Mouse (Mus musculus) urinary bladder, adult 2 months (tissue): ENCODE data around the gene Igsf9b. TPM values are rescaled to one million over a fixed set of nuclear protein-coding genes. Genes with fewer than 3 reads are reported as not detected.
A peak's percentile ranks its signal among the peaks of the same experiment; 100 is the strongest.

Experiments used
- DNase-seq: peaks from one replicate; pipeline ENCODE4 v3.0.0; 2022; ENCODE audit warnings: low spot score
- polyA plus RNA-seq: library from polyadenylated mRNA; depleted of rRNA; stranded (reverse); fragments of >200 nt; gene quantifications from 2 replicates; pipeline ENCODE4 v1.2.3, GENCODE M21; 2012; rRNA removed

The Igsf9b gene
- 6.3 and 7.7 TPM in 2 replicates for polyA plus RNA-seq

DNA sequence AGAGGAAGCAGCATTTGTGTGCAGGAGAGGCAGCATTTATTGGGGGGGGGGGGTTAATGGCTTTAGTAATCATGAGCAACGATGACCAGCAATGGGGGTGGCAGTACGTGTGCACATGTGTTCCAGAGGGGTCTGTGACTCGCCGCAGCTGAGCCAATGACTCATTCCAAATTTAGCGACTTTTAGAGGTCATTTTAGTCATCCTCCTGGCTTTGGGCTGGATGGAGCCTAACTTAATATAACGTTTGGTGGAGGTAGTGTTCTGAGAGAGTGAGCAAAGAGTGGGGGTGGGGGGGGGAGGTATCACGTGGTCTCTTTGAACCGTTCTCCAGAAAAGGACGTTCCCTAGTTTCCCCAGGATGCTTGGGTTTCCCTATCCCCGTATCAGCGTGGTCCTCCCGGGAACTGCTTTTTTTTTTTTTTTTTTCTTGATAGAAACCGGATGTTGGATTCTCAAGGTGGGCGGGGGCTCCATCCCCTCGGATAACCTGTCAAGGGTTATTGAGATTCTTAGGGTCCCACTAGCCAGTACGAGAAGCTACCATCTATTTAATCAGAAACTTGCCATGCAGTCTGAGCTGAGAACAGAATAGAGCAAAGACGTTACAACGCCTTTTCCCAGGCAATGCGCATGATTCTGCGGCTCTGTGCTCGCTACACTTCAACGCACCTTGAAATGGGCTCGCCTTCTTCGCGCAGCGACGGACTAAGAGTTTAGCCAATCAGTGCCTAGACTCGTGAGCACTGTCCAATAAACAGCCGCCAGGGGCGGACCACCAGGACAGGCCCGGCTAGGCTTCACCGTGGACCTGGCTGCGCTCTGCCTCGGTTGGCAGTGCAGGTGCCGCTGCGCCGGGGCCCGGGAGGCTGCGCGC, at the start of gene Igsf9b:
Igsf9b (plus strand) TSS at position 794 of the 875 bp plus-strand sequence.
- peak; percentile 78 for DNase-seq

DNA sequence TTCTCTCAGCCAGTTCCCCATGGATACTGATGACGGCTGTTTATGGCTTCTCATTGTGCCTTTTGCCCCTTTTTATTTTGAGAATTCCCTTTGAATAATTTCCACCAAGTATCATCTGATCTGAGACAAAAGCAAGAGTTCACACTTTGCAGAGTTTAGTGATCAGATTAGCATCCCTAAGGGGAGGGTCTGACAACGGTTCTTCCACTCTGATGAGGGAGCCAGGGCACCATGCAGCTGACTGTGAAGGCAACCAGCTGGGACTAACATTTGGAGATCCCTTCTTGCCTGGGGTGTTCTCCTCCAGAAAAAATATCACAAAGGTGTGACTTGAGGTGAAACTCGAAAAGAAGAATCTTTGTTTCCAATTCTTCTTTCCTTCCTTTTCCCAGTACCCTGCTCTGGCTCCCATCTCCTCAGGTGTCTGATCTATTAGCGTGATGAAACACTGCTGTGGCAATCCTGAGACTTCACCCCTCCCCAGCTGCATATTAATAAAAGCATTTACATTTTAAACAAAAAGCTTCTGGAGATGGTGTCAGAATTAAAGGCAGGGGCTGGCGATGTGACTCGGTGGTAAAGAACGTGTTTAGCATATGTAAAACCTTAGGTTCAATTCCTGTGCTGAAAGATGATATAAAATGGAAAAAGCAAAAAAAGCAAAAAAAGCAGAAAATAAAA, 46.8 kb upstream of the Igsf9b start:
- DNase-seq: no peak

DNA sequence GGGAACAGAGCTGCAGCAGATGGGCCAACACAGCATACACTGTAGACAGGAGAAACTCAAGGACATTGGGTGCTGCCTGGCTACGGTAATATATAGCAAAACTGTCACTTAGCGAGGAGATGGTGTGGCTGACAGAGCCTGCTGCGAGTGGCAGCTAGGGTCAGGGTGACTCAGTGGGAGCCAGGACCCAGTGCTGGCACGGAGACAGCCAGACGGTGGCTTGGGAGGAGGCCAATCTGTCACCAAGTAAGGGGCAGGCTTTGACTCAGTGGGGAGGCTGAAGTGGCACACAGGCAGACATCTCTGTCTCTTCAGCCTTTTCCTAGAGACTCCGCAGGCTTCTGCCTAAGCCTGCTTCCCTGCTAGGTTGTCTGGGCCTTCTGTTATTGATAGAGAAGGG, 42.5 kb upstream of the Igsf9b start:
- DNase-seq: no peak

DNA sequence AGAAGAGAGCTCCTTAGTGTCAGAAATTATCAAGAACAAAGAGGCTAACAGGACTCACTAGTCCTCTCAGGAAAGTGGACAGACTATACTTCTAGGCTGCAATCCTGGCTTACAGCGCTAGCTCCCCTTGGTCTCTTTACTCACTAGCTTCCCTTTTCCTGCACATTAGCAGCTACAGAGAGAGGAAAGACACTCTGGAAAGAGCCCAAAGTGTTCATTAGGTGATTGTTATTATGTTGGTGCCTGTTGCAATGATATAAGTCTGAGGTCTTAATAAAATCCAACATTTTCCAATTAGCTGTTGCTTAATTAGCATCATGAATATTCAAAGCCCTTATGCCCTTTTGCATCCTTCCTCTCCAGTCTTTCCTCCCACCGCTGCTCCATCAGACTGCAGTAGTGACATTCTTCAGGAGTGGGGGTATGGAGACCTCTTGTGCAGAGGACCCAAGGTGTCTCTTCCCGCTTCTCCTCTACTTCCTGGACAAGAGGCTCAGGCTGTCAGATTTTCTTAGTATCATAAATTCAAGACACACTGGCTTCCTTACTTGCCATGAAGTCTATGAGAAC, 38.5 kb upstream of the Igsf9b start:
- no peak for DNase-seq

DNA sequence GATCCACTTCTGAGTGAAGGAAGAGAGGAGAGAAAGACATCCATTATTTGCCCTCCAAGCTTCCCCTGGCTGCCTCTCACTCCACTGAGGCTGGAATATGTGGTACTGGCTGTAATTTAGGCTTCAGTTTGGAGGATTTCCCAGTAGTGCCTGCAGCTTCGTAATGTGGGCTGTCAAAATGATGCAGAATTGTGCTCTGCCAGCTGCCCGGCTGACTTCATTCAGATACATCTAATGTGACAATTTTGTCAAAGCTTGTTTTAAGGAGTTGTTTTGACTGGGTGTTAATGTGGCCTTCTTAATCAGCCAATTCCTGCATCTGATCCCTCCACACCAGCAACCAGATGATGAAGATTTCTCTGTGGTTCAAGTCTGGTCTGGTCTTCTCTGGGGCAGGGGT, 37.1 kb upstream of the Igsf9b start:
- DNase-seq: no peak

DNA sequence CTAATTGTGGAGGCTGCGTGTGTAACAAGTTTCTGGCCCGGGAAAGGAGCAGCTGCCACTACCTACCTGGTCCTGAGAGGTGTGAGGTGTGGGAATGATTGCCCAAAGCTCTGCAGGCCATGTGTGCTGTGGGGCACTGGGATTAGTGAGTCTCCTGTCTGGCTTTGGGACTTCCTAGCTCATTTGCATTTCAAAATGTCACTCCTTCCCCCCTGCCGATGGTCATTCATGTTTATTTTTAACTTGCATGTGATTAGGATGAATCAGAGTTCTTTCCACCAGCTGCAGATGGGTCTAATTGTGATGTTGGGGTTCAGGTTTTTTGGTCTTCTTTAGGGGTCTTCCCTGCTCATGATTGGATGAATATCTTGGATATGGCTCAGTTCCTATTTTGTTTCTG, 34.0 kb upstream of the Igsf9b start:
- no peak for DNase-seq

DNA sequence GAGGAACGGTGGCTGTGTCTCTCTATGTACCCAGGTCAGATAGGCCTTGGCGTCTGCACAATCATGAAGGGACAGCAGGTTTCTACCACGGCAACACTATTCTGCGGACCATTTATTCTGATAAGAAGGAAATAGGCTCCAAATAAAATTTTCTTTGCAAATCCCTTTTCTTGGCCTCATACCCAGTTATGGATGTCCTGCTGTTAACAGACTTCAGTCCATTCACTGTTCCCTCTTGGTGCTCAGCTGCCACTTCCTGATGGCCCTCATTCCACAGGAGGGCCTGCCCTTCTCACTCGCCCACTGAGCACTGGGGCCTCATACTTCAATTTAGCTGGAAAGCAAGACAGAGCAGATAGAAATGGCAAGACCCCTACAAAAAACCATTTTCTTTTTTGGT, 31.1 kb upstream of the Igsf9b start:
- no peak for DNase-seq

DNA sequence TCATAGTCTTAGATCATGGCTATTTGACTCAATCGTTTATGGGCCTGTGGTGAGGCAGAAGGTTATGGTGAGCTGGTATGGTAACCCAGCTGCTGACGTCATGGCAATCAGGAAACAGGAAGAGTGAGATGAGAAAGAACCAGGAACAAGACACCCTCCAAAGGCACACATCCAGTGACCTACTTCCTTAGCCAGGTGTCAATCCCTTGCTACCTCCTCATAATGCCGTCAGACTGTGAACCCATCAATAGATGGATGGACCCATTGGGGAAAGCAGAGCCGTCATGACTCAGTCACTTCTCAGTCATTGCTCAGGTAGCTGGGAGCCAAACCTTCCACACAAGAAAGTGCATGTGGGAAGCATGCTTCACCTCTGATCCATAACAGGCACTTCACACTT, 30.5 kb upstream of the Igsf9b start:
- DNase-seq: no peak

DNA sequence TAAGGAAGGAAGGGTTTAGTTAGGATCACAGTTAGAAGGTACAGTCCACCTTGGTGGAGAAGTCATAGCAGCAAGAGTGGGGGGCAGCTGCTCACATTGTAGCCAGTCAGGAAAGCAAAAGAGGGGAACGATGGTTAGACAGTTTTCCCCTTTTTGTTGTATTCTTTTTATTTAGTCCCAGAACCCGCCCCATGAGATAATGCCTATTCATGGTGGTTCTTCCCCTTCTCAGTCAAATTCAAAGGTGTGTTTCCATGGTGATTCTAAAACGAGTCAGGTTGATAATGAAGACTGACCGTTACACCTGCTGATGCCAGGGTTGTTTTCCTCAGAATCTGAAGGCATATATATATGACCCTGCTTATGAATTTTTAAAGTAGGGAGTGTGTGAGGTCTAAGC, 29.7 kb upstream of the Igsf9b start:
- no peak for DNase-seq

DNA sequence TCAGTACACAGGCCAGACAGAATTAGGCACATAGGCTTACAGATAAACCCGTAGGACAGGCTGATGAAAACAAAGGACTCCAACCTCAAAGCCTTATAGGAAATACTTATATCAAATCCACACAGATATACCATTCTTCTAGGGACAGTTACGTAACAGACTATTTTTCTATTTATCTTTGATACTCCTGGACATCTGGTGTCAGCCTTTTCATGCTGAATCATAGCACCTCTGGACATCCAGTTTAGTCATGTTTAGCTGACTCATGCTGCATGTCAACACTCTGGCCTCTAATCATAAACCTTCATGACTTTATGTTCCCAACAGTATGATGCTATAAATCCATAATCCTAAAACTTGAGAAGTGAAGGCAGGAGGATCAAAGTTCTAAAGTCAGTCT, 29.1 kb upstream of the Igsf9b start:
- DNase-seq: no peak

DNA sequence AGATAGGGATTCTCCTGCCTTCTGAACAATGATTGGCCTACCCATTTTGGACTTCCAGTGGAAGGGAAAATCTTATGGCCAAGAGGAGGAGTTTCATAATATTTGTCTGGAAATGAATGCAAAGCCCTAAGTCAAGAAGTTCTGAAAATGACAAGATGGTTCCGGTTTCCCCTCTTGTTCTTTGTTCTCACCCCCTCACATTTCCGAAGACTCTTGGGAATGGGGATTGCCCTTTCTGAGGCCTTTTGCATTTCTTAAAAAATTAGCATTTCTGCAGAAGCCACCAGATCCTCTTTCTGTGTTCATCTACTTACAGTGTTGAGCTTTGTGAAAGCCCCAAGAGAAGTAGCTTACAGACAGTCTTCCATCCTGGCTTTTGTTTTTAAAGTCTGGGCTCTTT, 27.1 kb upstream of the Igsf9b start:
- no peak for DNase-seq

DNA sequence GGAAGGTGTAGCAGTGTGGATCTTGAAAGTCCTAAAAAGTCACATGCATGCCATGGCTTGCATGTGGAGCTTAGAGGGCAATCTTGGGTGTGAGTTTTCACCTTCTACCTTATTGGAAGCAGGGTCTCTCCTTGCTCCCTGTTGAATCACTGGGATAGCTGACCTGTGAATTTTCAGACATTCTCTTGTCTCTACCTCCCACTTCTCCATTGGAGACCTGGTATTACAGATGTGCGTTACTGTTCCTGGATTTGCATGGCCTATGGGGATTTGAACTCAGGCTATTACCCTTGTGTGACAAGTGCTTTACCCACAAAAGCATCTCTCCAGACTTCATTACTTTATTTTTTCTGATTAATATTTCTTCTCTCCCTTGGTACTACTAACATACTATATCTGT, 26.1 kb upstream of the Igsf9b start:
- no peak for DNase-seq

DNA sequence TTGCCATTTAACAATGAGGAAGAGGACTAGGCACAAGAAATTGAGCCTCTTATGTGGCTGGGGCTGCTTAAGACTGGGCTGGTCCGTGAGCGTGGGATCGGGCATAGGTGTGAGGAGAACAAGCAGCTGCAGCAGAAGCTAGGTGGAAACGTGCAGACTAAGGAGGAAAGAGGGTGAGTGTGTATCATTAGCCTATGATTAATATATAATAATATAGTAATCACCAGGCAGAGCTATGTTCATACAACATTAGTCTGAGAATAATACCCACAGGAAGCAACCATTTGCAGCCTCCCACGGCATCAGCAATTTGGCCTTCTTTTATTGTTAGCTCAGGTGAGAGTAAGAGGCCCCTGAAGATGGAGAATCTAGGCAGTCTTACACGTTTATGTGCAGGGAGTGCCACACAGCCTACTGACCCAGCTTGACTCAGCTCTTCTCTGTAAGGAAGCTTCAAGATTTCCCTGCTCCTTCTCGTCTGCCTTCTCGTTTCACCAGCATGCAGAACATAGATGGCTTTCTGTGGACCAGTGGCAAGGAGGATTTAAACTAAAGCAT, 22.6 kb upstream of the Igsf9b start:
- no peak for DNase-seq

DNA sequence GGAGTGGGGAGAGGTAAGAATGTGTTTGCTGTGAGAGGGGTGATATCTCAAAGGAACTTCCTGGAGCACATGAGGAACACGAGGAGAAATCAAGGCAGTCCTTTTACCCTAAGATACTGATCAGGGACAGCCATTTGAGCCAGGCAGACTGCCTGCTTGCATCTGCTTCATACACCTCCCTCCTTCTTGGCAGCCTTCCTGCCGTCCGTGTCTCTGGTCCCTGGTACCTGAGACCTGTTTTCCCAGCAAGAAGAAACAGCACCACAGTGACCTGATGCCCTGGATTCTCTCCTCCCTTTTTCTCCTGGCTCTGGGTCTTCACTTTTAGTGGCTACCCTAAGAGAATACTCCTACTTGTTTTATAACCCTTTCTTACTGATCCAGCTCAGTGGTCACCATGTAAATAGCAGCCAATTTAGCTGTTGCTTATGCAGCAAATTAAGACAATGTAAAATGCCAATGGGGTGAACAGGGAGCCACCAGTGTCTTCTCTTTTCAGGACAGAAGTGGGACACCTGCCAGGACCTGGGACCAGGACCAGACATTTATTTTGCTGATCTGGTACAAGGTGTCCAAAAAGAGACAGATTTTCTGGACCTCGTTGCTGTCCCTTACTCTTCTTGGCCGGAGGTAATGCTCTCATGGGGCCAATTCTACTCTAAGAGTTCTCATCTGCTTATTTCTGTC, 21.5 kb upstream of the Igsf9b start:
- DNase-seq: no peak

DNA sequence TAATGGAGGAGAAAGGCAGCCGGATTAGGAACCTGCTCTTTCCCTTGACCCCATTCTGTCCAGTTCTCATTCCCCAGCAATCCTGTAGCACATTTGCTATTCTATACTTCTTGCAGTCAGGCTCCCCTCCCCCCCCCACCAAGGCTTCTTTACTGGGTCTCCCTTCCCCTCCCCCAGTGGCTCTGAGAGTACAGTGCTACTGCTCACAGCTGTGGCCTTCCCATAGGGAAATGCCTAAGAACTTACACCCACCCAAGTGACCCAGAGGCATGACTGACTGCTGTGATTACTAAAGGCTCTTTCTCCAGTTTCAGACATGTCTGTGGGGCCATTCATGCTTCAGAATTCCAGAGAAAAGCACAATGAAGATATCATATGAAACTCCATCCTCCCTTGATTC, 20.0 kb upstream of the Igsf9b start:
- DNase-seq: no peak

DNA sequence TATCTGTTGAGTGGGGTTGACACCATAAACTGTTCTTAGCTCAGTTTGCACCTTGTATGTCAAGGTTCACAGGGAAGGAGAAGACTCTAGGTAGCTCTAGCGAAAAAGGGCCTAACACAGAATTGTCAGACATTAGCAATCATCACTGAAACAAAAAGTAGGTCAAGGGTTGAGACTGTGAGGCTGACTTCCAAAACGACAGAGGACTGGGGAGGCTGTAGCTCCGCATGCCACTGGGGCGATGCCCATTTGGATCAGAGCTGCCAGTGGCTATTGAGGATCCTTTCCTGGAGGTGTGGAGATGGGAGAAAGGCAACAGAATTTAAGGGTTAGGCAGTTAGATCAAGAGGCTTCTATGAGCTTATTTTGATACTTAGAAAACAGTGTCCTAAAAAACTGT, 18.0 kb upstream of the Igsf9b start:
- DNase-seq: no peak

DNA sequence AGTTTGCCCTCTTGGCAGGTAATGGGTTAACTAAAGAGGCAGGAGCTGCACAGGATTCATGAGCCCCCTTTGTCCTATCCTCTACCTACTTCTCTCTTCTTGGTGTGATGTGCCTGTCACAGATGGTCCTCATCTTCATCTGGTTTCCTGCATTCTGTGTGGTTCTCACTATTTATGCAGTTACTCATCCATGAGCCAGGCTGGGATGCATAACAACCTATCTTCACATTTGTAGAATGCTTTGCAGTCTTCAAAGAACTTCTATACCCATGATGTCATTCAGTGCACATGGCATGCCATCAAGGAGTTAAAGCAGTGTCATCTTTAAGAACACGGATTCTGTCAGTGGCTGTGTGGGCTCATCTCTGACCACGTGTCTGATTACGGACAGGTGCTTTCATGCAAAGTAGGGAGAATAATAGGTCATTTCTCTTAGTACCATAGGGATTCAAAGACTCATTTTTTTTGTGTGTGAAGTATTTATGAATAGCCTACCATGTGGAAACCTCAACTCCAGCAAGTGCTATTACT, 13.2 kb upstream of the Igsf9b start:
- no peak for DNase-seq

DNA sequence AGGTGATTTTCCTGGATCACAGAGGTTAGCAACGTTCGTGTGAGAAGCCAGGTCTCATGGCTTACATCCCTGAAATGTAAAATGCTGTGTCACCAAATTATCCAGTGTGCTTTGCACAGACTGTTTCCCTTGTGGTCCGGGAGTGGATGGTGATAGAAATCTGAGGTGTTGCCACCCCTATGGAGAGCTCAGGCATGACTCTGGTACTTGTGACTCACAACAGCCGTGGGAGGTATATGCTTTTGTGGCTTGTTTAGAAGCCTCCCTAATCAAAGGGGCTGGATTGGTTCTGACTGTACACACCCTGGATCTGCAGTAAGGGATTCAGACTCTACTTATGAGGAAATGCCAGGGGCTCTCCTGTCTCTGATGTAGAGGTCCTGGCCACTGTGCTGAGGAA, 12.7 kb upstream of the Igsf9b start:
- no peak for DNase-seq

DNA sequence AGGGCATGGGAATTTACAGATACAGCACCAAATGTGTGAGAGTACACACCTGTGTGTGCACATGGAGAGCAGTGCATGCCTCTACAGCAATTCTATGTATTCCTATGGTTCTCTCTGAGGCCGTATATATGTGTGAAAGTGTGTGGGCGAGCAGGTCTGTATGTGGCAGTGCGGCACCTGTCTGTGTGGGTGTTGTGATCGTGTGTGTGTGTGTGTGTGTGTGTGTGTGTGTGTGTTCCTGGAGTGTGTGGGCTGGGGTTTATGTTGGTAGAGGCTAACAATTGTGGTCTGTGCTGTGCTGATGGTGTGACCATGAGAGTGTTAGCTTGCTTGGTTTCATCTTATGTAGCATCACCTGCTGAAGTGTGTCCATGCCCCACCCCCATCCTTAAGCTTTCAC, 12.1 kb upstream of the Igsf9b start:
- no peak for DNase-seq

DNA sequence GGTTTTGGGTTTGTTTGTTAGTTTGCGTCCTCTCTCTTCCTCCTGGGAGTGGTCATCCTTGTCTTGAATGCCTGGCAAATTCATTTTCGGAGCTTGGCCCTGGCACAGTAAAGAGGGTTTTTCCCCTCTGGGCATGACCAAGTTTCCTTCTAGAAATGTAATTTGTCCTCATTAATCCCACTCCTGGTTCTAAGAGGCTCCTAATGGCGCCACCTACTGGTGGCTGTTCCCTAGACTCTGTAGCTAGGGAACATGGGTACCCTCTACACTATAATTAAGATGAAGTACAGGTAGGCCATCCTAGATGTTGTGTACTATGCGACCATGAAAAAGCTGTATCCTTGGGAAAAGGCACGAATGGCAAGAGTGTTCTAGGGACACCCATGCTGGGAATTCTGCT, 11.6 kb upstream of the Igsf9b start:
- DNase-seq: no peak

DNA sequence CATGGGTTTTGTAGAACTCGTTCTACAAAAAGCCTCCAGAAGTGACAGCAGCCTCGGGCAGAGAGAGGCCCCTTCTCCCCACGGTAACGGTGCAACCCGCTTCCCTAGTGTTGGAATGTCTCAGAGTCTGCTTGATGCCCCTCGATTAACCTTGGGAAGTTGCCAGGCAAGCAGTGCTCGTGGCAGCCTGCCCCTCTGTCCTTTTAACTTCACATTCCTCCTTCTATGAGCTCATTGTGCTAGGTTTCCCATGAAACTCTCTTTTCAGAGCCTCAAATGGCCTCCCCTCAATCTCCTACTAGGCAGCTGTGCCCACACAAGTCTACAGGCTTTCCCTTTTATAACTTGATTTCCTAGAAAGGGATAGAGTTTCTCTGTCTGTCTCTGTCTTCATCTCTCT, 10.6 kb upstream of the Igsf9b start:
- DNase-seq: no peak
